Mouse (Mus musculus): Measurements from ENCODE around the gene Atpif1.

Gene Atpif1

GRCm38 (mm10) chr4:132526678-132527077 lies 6.8 kb downstream of the Atpif1 start:
- DNase-seq (ENCODE audit: low read depth, low spot score): peak; percentile 80

GRCm38 (mm10) chr4:132524808-132525207 lies 8.7 kb downstream of the Atpif1 start:
- DNase-seq (ENCODE audit: low read depth, low spot score): peak; percentile 92

GRCm38 (mm10) chr4:132524321-132524741 lies 9.1 kb downstream of the Atpif1 start:
- peak; percentile 98 for DNase-seq (ENCODE audit: low read depth, low spot score)

- no peak for DNase-seq (ENCODE audit: low read depth, low spot score)
Observed at GRCm38 (mm10) chr4:132519188-132519587, 14.3 kb downstream of the Atpif1 start.

GRCm38 (mm10) chr4:132518066-132518465 lies 15.4 kb downstream of the Atpif1 start:
- DNase-seq (ENCODE audit: low read depth, low spot score): no peak

GRCm38 (mm10) chr4:132515369-132516155 lies 17.9 kb downstream of the Atpif1 start:
- peak; percentile 100 for DNase-seq (ENCODE audit: low read depth, low spot score)

- DNase-seq (ENCODE audit: low read depth, low spot score): peak; percentile 83
Observed at GRCm38 (mm10) chr4:132514555-132515135, 18.8 kb downstream of the Atpif1 start.

GRCm38 (mm10) chr4:132513395-132514273 lies 19.8 kb downstream of the Atpif1 start:
- peak; percentile 66 for DNase-seq (ENCODE audit: low read depth, low spot score)

GRCm38 (mm10) chr4:132512080-132512479 lies 21.4 kb downstream of the Atpif1 start:
- no peak for DNase-seq (ENCODE audit: low read depth, low spot score)

- peak; percentile 98 for DNase-seq (ENCODE audit: low read depth, low spot score)
Observed at GRCm38 (mm10) chr4:132510352-132510798, 23.1 kb downstream of the Atpif1 start, which contains the start of gene Sesn2. Gene Sesn2, minus strand, starts transcription at chr4:132510501.

GRCm38 (mm10) chr4:132509621-132510296 lies 23.7 kb downstream of the Atpif1 start:
- peak; percentile 98 for DNase-seq (ENCODE audit: low read depth, low spot score)

GRCm38 (mm10) chr4:132507210-132507609 lies 26.2 kb downstream of the Atpif1 start:
- DNase-seq (ENCODE audit: low read depth, low spot score): no peak

GRCm38 (mm10) chr4:132506250-132506649 lies 27.2 kb downstream of the Atpif1 start:
- DNase-seq (ENCODE audit: low read depth, low spot score): peak; percentile 52

GRCm38 (mm10) chr4:132505800-132506199 lies 27.7 kb downstream of the Atpif1 start:
- DNase-seq (ENCODE audit: low read depth, low spot score): peak; percentile 87

GRCm38 (mm10) chr4:132505034-132505738 lies 28.3 kb downstream of the Atpif1 start:
- DNase-seq (ENCODE audit: low read depth, low spot score): peak; percentile 42

- DNase-seq (ENCODE audit: low read depth, low spot score): no peak
Observed at GRCm38 (mm10) chr4:132503344-132503743, 30.1 kb downstream of the Atpif1 start.

GRCm38 (mm10) chr4:132501639-132502038 lies 31.8 kb downstream of the Atpif1 start:
- no peak for DNase-seq (ENCODE audit: low read depth, low spot score)

- DNase-seq (ENCODE audit: low read depth, low spot score): no peak
Observed at GRCm38 (mm10) chr4:132494271-132494918, 39.1 kb downstream of the Atpif1 start.

GRCm38 (mm10) chr4:132492178-132493060 lies 41.0 kb downstream of the Atpif1 start:
- DNase-seq (ENCODE audit: low read depth, low spot score): no peak
